Mouse (Mus musculus): Measurements from ENCODE around the gene Yeats4. TPM values are rescaled to one million over a fixed set of nuclear protein-coding genes. Genes with fewer than 3 reads are reported as not detected.

Yeats4 gene
- polyA plus RNA-seq (2012; rRNA removed): 41.6 and 43.3 TPM in 2 replicates

GRCm38 (mm10) chr10:117224102-117224990, at the start of gene Yeats4:
Gene Yeats4 (minus strand): TSS chr10:117224507.
- Histone ChIP-seq H3K27ac (ENCODE audit: control insufficient read depth, insufficient read depth, low read length) (0 out of 2 replicates have a peak within 1 kb of the TSS, but pooled peaks have one; percentile 41), H3K36me3 (ENCODE audit: control insufficient read depth, insufficient read depth, low read length) (peaks cover 30% of the 10 kb centered on the region), H3K27me3 (ENCODE audit: control insufficient read depth, insufficient read depth, low read length) (no peaks in the 10 kb centered on the region), H3K4me3 (ENCODE audit: control insufficient read depth, insufficient read depth, low read length) (peak within 1 kb of the TSS; percentile 82), H3K4me1 (replicated peaks; ENCODE audit: control insufficient read depth, insufficient read depth, low read length) (peaks cover 6% of the 10 kb centered on the region; the same call in 1 of the 2 replicates)
- 3% methylated on average over 63 of the region's 63 CpGs for WGBS
- peak; percentile 57; the same call in 1 of the 2 replicates for TF ChIP-seq CTCF (IDR thresholded peaks at IDR 0.05; ENCODE audit: borderline replicate concordance, control insufficient read depth, extremely low read depth, insufficient read depth, low read length, poor library complexity)
- peak; percentile 86; the same call in 1 of the 2 replicates for TF ChIP-seq POLR2A (IDR thresholded peaks at IDR 0.05; ENCODE audit: control insufficient read depth, extremely low read depth, insufficient read depth, low read length, poor library complexity)
- peak; percentile 94 for DNase-seq

GRCm38 (mm10) chr10:117272023-117272422, 47.7 kb upstream of the Yeats4 start:
- no peak for DNase-seq
- H3K4me1 ChIP-seq (replicated peaks; ENCODE audit: control insufficient read depth, insufficient read depth, low read length): no peaks in the 10 kb centered on the region
- TF ChIP-seq CTCF (IDR thresholded peaks at IDR 0.05; ENCODE audit: borderline replicate concordance, control insufficient read depth, extremely low read depth, insufficient read depth, low read length, poor library complexity) (no peak), POLR2A (IDR thresholded peaks at IDR 0.05; ENCODE audit: control insufficient read depth, extremely low read depth, insufficient read depth, low read length, poor library complexity) (no peak)
- no peaks in the 10 kb centered on the region for H3K27me3 ChIP-seq (ENCODE audit: control insufficient read depth, insufficient read depth, low read length)
- no peak overlapping the region for H3K27ac ChIP-seq (ENCODE audit: control insufficient read depth, insufficient read depth, low read length)
- no peak overlapping the region for H3K4me3 ChIP-seq (ENCODE audit: control insufficient read depth, insufficient read depth, low read length)
- no peaks in the 10 kb centered on the region for H3K36me3 ChIP-seq (ENCODE audit: control insufficient read depth, insufficient read depth, low read length)

GRCm38 (mm10) chr10:117259870-117260269, 35.6 kb upstream of the Yeats4 start:
- no peaks in the 10 kb centered on the region for H3K27me3 ChIP-seq (ENCODE audit: control insufficient read depth, insufficient read depth, low read length)
- H3K4me3 ChIP-seq (ENCODE audit: control insufficient read depth, insufficient read depth, low read length): no peak overlapping the region
- no peaks in the 10 kb centered on the region for H3K4me1 ChIP-seq (replicated peaks; ENCODE audit: control insufficient read depth, insufficient read depth, low read length)
- no peak for DNase-seq
- TF ChIP-seq POLR2A (IDR thresholded peaks at IDR 0.05; ENCODE audit: control insufficient read depth, extremely low read depth, insufficient read depth, low read length, poor library complexity): no peak
- no peak for TF ChIP-seq CTCF (IDR thresholded peaks at IDR 0.05; ENCODE audit: borderline replicate concordance, control insufficient read depth, extremely low read depth, insufficient read depth, low read length, poor library complexity)
- no peak overlapping the region for H3K27ac ChIP-seq (ENCODE audit: control insufficient read depth, insufficient read depth, low read length)
- H3K36me3 ChIP-seq (ENCODE audit: control insufficient read depth, insufficient read depth, low read length): no peaks in the 10 kb centered on the region

- no peak for TF ChIP-seq POLR2A (IDR thresholded peaks at IDR 0.05; ENCODE audit: control insufficient read depth, extremely low read depth, insufficient read depth, low read length, poor library complexity)
- no peak for TF ChIP-seq CTCF (IDR thresholded peaks at IDR 0.05; ENCODE audit: borderline replicate concordance, control insufficient read depth, extremely low read depth, insufficient read depth, low read length, poor library complexity)
- Histone ChIP-seq H3K27ac (ENCODE audit: control insufficient read depth, insufficient read depth, low read length) (no peak within 1 kb of the TSS), H3K4me1 (replicated peaks; ENCODE audit: control insufficient read depth, insufficient read depth, low read length) (no peaks in the 10 kb centered on the region), H3K4me3 (ENCODE audit: control insufficient read depth, insufficient read depth, low read length) (no peak within 1 kb of the TSS), H3K27me3 (ENCODE audit: control insufficient read depth, insufficient read depth, low read length) (no peaks in the 10 kb centered on the region), H3K36me3 (ENCODE audit: control insufficient read depth, insufficient read depth, low read length) (no peaks in the 10 kb centered on the region)
- no peak for DNase-seq
- WGBS: 90% methylated on average over 12 of the region's 12 CpGs
These were observed 14.3 kb upstream of the Yeats4 start, which contains the start of gene 9530003J23Rik for GRCm38 (mm10) chr10:117238603-117239002. Gene 9530003J23Rik (minus strand): TSS chr10:117238703.

GRCm38 (mm10) chr10:117235866-117236265, 11.6 kb upstream of the Yeats4 start:
- no peak for TF ChIP-seq CTCF (IDR thresholded peaks at IDR 0.05; ENCODE audit: borderline replicate concordance, control insufficient read depth, extremely low read depth, insufficient read depth, low read length, poor library complexity)
- Histone ChIP-seq H3K27ac (ENCODE audit: control insufficient read depth, insufficient read depth, low read length) (no peak overlapping the region), H3K4me3 (ENCODE audit: control insufficient read depth, insufficient read depth, low read length) (no peak overlapping the region), H3K27me3 (ENCODE audit: control insufficient read depth, insufficient read depth, low read length) (no peaks in the 10 kb centered on the region), H3K36me3 (ENCODE audit: control insufficient read depth, insufficient read depth, low read length) (no peaks in the 10 kb centered on the region), H3K4me1 (replicated peaks; ENCODE audit: control insufficient read depth, insufficient read depth, low read length) (no peaks in the 10 kb centered on the region)
- no peak for DNase-seq
- WGBS: 75% methylated on average over 11 of the region's 11 CpGs

GRCm38 (mm10) chr10:117234825-117235224, 10.5 kb upstream of the Yeats4 start:
- Histone ChIP-seq H3K27me3 (ENCODE audit: control insufficient read depth, insufficient read depth, low read length) (no peaks in the 10 kb centered on the region), H3K36me3 (ENCODE audit: control insufficient read depth, insufficient read depth, low read length) (no peaks in the 10 kb centered on the region), H3K4me3 (ENCODE audit: control insufficient read depth, insufficient read depth, low read length) (no peak overlapping the region), H3K4me1 (replicated peaks; ENCODE audit: control insufficient read depth, insufficient read depth, low read length) (no peaks in the 10 kb centered on the region), H3K27ac (ENCODE audit: control insufficient read depth, insufficient read depth, low read length) (no peak overlapping the region)
- 86% methylated on average over 4 of the region's 4 CpGs for WGBS
- no peak for DNase-seq
- TF ChIP-seq CTCF (IDR thresholded peaks at IDR 0.05; ENCODE audit: borderline replicate concordance, control insufficient read depth, extremely low read depth, insufficient read depth, low read length, poor library complexity) (no peak), POLR2A (IDR thresholded peaks at IDR 0.05; ENCODE audit: control insufficient read depth, extremely low read depth, insufficient read depth, low read length, poor library complexity) (no peak)

Data from thymus, adult 2 months (tissue).